Mouse (Mus musculus) stomach, embryonic 14.5 days (tissue): Measurements from ENCODE around the gene P4ha1. TPM values are rescaled to one million over a fixed set of nuclear protein-coding genes. Genes with fewer than 3 reads are reported as not detected.

Source experiments
- ATAC-seq: fragments of 200-750 bp; cut with Nextera tagmentation; 2 replicates; pipeline ENCODE4 v1.8.0; 2017; ENCODE audit warnings: low read depth, moderate TSS enrichment; ENCODE audit not compliant: insufficient number of reproducible peaks, insufficient read depth, low FRiP score
- H3K27ac ChIP-seq: fragments of 300-500 bp; sonication (generic); 2 replicates; pipeline ENCODE4 v1.5.1; 2014; ENCODE audit warnings: mild to moderate bottlenecking, low read length, moderate library complexity, mixed read lengths
- H3K27me3 ChIP-seq: fragments of 300-500 bp; sonication (generic); 2 replicates; pipeline ENCODE4 v1.6.1; 2014; ENCODE audit warnings: low read length, control low read depth, mixed read lengths; ENCODE audit not compliant: control insufficient read depth, insufficient read depth
- H3K36me3 ChIP-seq: fragments of 300-500 bp; sonication (generic); 2 replicates; pipeline ENCODE4 v1.6.1; 2014; ENCODE audit warnings: mild to moderate bottlenecking, control low read depth, low read length, moderate library complexity, mixed read lengths; ENCODE audit not compliant: control insufficient read depth, insufficient read depth
- H3K4me1 ChIP-seq: fragments of 300-500 bp; sonication (generic); 2 replicates; pipeline ENCODE4 v1.6.1; 2014; ENCODE audit warnings: low read length, control low read depth, mixed read lengths; ENCODE audit not compliant: control insufficient read depth, insufficient read depth
- H3K4me2 ChIP-seq: fragments of 300-500 bp; sonication (generic); replicated peaks from 2 replicates; pipeline ENCODE4 v1.6.1; 2014; ENCODE audit warnings: low read depth, low read length, control low read depth
- H3K4me3 ChIP-seq: fragments of 300-500 bp; sonication (generic); 2 replicates; pipeline ENCODE4 v1.5.1; 2014; ENCODE audit warnings: low read depth, low read length, control low read depth
- H3K9ac ChIP-seq: fragments of 300-500 bp; sonication (generic); replicated peaks from 2 replicates; pipeline ENCODE4 v1.6.1; 2014; ENCODE audit warnings: low read depth, mild to moderate bottlenecking, control low read depth, low read length, moderate library complexity, mixed read lengths
- H3K9me3 ChIP-seq: fragments of 300-500 bp; sonication (generic); 2 replicates; pipeline ENCODE4 v1.6.1; 2016; ENCODE audit warnings: low read depth, low read length, control low read depth; ENCODE audit not compliant: control insufficient read depth
- WGBS: fragments of 180-500 bp; shearing (Covaris S2); extraction: QIAGEN DNeasy Blood & Tissue Kit; methylation state at CpG from one replicate; pipeline ENCODE4 v1.1.7; 2014; 5-methylcytosine and 5-hydroxymethylcytosine counted together
- polyA plus RNA-seq: library from polyadenylated mRNA; unstranded; fragments of >200 nt; fragmentation: Nextera tagmentation; extraction: Ambion mirVana; gene quantifications from 2 replicates; pipeline ENCODE4 v1.2.1, GENCODE M21; 2014

P4ha1 gene
- polyA plus RNA-seq, 1 experiment from 2014 or later = 64.9 TPM

DNA sequence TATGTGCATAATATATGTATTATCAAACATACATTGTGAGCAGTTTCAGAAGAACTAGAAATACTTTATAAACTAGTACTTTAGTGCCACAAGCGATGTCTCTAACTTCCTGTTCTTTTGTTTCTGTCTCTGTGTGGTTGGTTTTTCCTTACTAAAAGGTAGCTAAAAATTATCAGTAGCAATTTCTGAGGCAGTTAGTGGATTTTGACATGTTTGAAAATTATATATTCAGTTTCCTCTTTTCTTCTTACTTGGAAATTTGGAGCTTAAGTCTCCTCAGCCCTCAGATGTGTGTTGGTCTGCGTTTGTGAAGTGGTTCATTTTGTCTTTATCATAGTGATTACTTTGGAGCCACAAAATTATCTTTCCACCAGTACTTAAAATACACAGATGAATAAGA is 26.4 kb downstream of the P4ha1 start:
- Histone ChIP-seq H3K9ac (no peak overlapping the region), H3K27me3 (no peaks in the 10 kb centered on the region), H3K4me3 (no peak overlapping the region), H3K27ac (no peak overlapping the region), H3K4me1 (no peaks in the 10 kb centered on the region), H3K4me2 (no peak overlapping the region), H3K9me3 (no peaks in the 10 kb centered on the region), H3K36me3 (peaks cover 67% of the 10 kb centered on the region)
- WGBS = 96% methylated on average over 2 of the region's 2 CpGs
- ATAC-seq = no peak

DNA sequence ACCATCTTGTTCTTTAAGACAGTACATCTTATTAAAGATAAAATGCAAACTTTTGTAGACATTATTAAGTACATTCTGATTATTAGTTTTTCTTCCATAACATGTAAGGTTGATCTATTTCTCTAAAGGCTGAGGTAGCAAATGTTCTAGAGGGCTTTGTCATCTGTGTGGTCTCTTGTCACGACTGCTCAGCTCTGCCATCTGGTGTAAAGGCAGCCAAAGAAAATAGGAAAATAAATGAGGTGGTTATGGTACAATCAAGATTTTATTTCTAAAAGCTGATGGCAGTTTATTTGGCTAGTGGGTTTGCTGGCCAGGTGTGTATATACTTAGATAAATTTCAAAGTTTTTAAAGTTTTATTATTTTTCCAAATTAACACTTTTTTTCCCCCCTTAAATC is 30.0 kb downstream of the P4ha1 start:
- Histone ChIP-seq H3K4me1 (no peaks in the 10 kb centered on the region), H3K9me3 (no peaks in the 10 kb centered on the region), H3K4me3 (no peak overlapping the region), H3K36me3 (peaks cover 59% of the 10 kb centered on the region), H3K9ac (no peak overlapping the region), H3K27ac (no peak overlapping the region), H3K27me3 (no peaks in the 10 kb centered on the region), H3K4me2 (no peak overlapping the region)
- 70% methylated on average over 1 of the region's 1 CpGs for WGBS
- no peak for ATAC-seq

DNA sequence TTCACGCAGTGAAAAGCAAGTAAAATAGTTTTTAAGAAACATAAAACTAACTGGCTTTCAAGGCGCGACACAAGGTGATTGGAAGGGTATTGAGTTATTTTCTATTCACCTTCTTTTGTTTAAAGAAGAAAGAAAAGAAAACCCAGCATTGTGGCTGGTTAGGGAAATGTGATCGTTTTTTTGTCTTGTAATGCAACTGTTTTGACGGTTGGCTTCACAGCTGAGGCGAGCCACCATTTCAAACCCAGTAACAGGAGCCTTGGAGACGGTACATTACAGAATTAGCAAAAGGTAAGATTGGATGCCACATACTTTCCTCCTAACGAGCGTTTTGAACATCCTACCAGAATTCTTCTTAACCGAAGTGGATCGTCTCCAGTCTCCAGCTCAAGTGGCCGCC is 31.0 kb downstream of the P4ha1 start:
- Histone ChIP-seq H3K9ac (no peak overlapping the region), H3K4me1 (no peaks in the 10 kb centered on the region), H3K9me3 (no peaks in the 10 kb centered on the region), H3K27ac (no peak overlapping the region), H3K27me3 (no peaks in the 10 kb centered on the region), H3K4me3 (no peak overlapping the region), H3K36me3 (peaks cover 50% of the 10 kb centered on the region), H3K4me2 (no peak overlapping the region)
- no peak for ATAC-seq
- 92% methylated on average over 12 of the region's 12 CpGs for WGBS

DNA sequence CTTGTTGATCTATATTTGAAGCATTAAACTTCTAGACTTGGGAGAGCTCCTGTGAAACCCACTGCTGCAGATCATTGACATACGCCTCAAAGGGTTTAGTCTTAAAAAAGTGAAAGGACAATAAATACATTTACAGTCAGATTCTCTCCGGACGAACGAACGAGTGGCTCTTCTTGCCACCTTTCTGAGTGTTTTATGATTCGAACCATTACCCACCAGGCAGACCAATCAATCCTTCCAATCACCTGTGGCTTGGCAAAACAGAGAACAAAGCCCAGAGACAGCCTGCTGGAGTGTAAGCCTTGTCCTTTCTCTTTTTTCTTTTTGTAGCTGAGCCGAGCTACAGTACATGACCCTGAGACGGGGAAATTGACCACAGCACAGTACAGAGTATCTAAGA is 31.9 kb downstream of the P4ha1 start:
- ATAC-seq = no peak
- Histone ChIP-seq H3K4me2 (no peak overlapping the region), H3K36me3 (peaks cover 50% of the 10 kb centered on the region), H3K4me1 (no peaks in the 10 kb centered on the region), H3K4me3 (no peak overlapping the region), H3K9ac (no peak overlapping the region), H3K27me3 (no peaks in the 10 kb centered on the region), H3K9me3 (no peaks in the 10 kb centered on the region), H3K27ac (no peak overlapping the region)
- WGBS = 85% methylated on average over 8 of the region's 8 CpGs

DNA sequence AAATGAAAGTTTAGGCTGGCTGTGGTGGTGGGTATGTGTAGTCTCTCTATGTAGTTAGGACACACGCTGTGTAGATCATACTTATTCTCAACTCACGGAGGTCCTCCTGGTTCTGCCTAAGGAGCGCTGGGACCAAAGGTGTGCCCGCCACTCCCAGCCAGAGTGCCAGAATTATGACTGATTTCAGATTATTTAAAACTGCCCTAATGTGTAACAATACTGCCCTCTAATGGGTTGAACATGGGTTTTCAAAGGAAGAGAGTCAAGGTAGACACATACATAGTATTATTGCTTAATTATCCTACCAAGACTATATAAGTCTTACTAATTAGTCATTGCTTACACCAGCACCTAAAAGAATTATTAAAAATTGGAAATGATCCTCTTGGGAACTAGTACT is 35.6 kb downstream of the P4ha1 start:
- no peak overlapping the region for H3K27ac ChIP-seq
- H3K4me1 ChIP-seq = no peaks in the 10 kb centered on the region
- no peak overlapping the region for H3K4me3 ChIP-seq
- 84% methylated on average over 4 of the region's 4 CpGs for WGBS
- no peak overlapping the region for H3K9ac ChIP-seq
- H3K9me3 ChIP-seq = no peaks in the 10 kb centered on the region
- H3K36me3 ChIP-seq = peaks cover 46% of the 10 kb centered on the region
- ATAC-seq = no peak
- H3K4me2 ChIP-seq = no peak overlapping the region
- H3K27me3 ChIP-seq = no peaks in the 10 kb centered on the region

DNA sequence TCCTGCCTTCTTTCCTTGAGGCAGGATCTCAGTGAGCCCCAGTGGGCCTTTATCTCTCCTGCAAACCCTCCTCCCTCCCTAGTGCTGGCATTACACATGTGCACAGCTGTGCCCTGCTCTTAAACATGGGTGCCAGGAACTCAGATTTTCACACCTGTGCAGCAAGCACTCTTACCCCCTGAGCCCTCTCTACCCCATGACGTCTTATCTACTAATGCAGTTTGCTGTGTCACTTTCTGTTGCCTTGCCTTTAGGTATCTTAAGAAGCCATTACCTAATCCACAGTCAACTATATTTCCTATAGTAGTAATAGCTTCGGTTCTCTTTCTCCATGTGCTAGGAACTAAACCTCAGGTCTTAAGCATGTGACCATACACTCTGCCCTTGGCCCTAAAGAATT is 40.1 kb downstream of the P4ha1 start:
- no peak overlapping the region for H3K4me2 ChIP-seq
- H3K36me3 ChIP-seq = peaks cover 60% of the 10 kb centered on the region
- no peak for ATAC-seq
- H3K4me3 ChIP-seq = no peak overlapping the region
- no peak overlapping the region for H3K9ac ChIP-seq
- no peak overlapping the region for H3K27ac ChIP-seq
- WGBS = 89% methylated on average over 2 of the region's 2 CpGs
- no peaks in the 10 kb centered on the region for H3K4me1 ChIP-seq
- H3K27me3 ChIP-seq = no peaks in the 10 kb centered on the region
- H3K9me3 ChIP-seq = no peaks in the 10 kb centered on the region

DNA sequence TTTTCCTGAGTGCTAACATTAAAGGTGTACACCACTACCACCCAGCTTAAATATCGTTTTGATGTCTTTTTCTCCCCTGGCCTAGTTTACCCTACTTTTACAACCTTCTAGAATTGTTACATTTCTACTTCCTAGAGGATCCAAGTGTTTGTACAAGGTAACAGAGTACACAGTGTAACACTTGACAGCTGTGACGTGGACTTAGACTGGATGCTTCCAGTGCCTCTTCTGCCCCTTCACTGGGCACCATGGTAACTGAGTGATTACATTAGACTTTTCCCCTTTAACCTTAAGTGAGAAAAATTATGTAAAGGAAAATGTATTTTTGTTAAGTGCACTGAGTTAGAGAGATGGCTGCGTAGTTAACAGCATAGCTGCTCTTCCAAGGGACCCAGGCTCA is 41.5 kb downstream of the P4ha1 start:
- Histone ChIP-seq H3K9me3 (no peaks in the 10 kb centered on the region), H3K4me3 (no peak overlapping the region), H3K4me2 (no peak overlapping the region), H3K27me3 (no peaks in the 10 kb centered on the region), H3K9ac (no peak overlapping the region), H3K4me1 (no peaks in the 10 kb centered on the region), H3K27ac (no peak overlapping the region), H3K36me3 (peaks cover 71% of the 10 kb centered on the region)
- WGBS = 72% methylated on average over 3 of the region's 3 CpGs
- ATAC-seq = no peak

DNA sequence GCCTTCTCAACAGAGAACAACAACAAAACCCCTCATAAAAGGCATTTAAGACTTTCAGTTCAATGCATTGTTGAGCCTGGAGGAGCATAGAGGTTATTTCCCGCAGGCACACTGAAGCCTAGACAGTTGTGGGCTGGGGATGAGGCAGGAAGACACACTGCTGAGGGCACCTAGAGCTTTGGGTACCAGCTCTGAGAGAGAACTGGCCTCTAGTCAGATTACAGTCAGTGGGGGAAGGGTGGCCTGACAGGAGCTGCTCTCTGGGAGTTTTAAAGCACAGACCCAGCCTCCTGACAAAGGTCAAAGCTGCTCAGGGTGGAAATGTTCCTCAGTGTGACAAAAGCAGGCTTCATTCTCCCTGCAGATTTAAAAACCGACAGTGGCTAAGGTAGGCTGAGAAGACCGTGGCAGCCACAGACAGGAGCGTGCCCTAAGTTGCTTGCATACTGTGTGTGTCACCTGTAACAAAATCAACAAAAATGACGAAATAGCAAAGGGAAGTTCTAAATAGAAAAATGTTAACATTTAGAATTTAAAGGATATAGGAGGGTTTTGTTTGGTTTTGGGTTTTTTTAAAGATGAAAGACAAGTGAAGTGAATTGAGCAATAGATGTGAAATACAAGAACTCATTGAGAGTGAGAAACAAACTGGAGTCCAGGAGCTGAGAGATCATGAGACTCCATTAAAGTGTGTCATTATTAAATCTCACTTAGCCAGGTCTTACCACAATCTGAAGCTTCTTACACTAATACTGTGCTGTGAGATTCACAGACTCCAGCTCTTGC is 42.9 kb downstream of the P4ha1 start:
- Histone ChIP-seq H3K9ac (no peak overlapping the region), H3K36me3 (peaks cover 86% of the 10 kb centered on the region), H3K4me1 (no peaks in the 10 kb centered on the region), H3K27me3 (no peaks in the 10 kb centered on the region), H3K4me2 (no peak overlapping the region), H3K27ac (no peak overlapping the region), H3K9me3 (no peaks in the 10 kb centered on the region), H3K4me3 (no peak overlapping the region)
- no peak for ATAC-seq
- WGBS = 82% methylated on average over 5 of the region's 5 CpGs

DNA sequence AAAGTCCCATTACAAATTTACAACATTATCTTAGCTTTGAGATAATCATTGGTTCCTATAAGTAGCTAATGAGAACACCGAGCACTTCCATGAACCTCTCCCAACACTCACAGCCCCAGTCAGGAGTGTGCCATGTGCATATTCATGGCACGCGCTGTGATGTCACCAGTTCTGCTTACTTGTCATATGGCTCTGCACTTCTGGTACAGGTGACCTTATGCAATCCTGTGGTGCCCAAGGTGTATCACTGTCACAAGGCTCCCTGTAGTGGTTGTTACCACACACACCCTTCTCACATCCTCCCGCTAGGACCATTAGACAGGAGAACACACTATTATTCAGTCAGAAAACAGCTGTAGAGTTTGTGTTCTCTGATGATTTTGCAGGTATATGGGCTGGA is 43.6 kb downstream of the P4ha1 start:
- no peak overlapping the region for H3K4me3 ChIP-seq
- H3K4me1 ChIP-seq = no peaks in the 10 kb centered on the region
- no peak overlapping the region for H3K4me2 ChIP-seq
- peaks cover 87% of the 10 kb centered on the region for H3K36me3 ChIP-seq
- 95% methylated on average over 4 of the region's 4 CpGs for WGBS
- H3K9me3 ChIP-seq = no peaks in the 10 kb centered on the region
- ATAC-seq = no peak
- no peak overlapping the region for H3K27ac ChIP-seq
- H3K9ac ChIP-seq = no peak overlapping the region
- no peaks in the 10 kb centered on the region for H3K27me3 ChIP-seq
